Mouse (Mus musculus) brain, embryonic 14.5 days (tissue): ENCODE measurements at regions not wholly inside any gene's neighbourhood (a gene's known extent, or its start where the extent isn't known, plus 50 kb on each side); places are given as distances from the start of the nearest gene placed in this dataset.

ENCODE experiments used
- CTCF ChIP-seq: fragments of 200-500 bp; IDR thresholded peaks from 2 replicates; pipeline ENCODE4 v1.5.1; 2012; ENCODE audit warnings: inconsistent platforms, mild to moderate bottlenecking, moderate library complexity, borderline replicate concordance; ENCODE audit not compliant: insufficient read depth, insufficient read length; ENCODE audit errors: extremely low read depth
- POLR2A ChIP-seq: fragments of 200-500 bp; IDR thresholded peaks from 2 replicates; pipeline ENCODE4 v1.6.1; 2012; ENCODE audit warnings: mild to moderate bottlenecking, inconsistent platforms, borderline replicate concordance; ENCODE audit not compliant: poor library complexity, insufficient read depth, insufficient read length, severe bottlenecking; ENCODE audit errors: extremely low read depth

- TF ChIP-seq CTCF: no peak
- TF ChIP-seq POLR2A: no peak
Measured at GRCm38 (mm10) chr12:107729301-107729700, 240.9 kb downstream of the 3110018I06Rik start.
